Mouse (Mus musculus) c-Kit-positive CD71-negative TER-119-negative erythroid progenitor cells, embryonic 14.5 days (primary cell): Measurements from ENCODE around the gene Spef1.

Source experiments
- DNase-seq: peaks from one replicate; pipeline ENCODE4 v3.0.0-alpha.2; 2013; ENCODE audit warnings: low read depth

Gene Spef1

GRCm38 (mm10) chr2:131172322-131172721 lies 14.8 kb downstream of the Spef1 start:
- DNase-seq, result no peak

- DNase-seq, result no peak
These were observed 15.5 kb downstream of the Spef1 start for GRCm38 (mm10) chr2:131171401-131172104.

- DNase-seq, result no peak
These were observed 16.1 kb downstream of the Spef1 start for GRCm38 (mm10) chr2:131170936-131171335.

- no peak for DNase-seq
These were observed 18.2 kb downstream of the Spef1 start for GRCm38 (mm10) chr2:131168914-131169313.

- DNase-seq, result no peak
These were observed 19.1 kb downstream of the Spef1 start for GRCm38 (mm10) chr2:131167984-131168383.

- no peak for DNase-seq
These were observed 20.9 kb downstream of the Spef1 start for GRCm38 (mm10) chr2:131166172-131166571.

GRCm38 (mm10) chr2:131163924-131164323 lies 23.2 kb downstream of the Spef1 start:
- DNase-seq, result no peak

- DNase-seq, result no peak
These were observed 26.4 kb downstream of the Spef1 start for GRCm38 (mm10) chr2:131160671-131161111.

GRCm38 (mm10) chr2:131159938-131160581 lies 27.0 kb downstream of the Spef1 start, which contains the start of gene 1700037H04Rik:
1700037H04Rik (minus strand) TSS chr2:131160081.
- DNase-seq, result peak; percentile 98

GRCm38 (mm10) chr2:131159491-131159910 lies 27.6 kb downstream of the Spef1 start:
- DNase-seq, result peak; percentile 37

- no peak for DNase-seq
These were observed 30.1 kb downstream of the Spef1 start for GRCm38 (mm10) chr2:131156987-131157386.

GRCm38 (mm10) chr2:131154036-131154435 lies 33.0 kb downstream of the Spef1 start:
- DNase-seq, result no peak

- no peak for DNase-seq
These were observed 34.8 kb downstream of the Spef1 start for GRCm38 (mm10) chr2:131152166-131152730.

- DNase-seq, result no peak
These were observed 37.9 kb downstream of the Spef1 start for GRCm38 (mm10) chr2:131149254-131149578.

GRCm38 (mm10) chr2:131148353-131149253 lies 38.5 kb downstream of the Spef1 start:
- DNase-seq, result no peak

GRCm38 (mm10) chr2:131147043-131147365 lies 40.1 kb downstream of the Spef1 start:
- DNase-seq, result no peak

GRCm38 (mm10) chr2:131146193-131147042 lies 40.7 kb downstream of the Spef1 start:
- DNase-seq, result no peak

GRCm38 (mm10) chr2:131145536-131145935 lies 41.5 kb downstream of the Spef1 start:
- DNase-seq, result no peak

GRCm38 (mm10) chr2:131145121-131145520 lies 42.0 kb downstream of the Spef1 start:
- no peak for DNase-seq

GRCm38 (mm10) chr2:131143007-131143780 lies 43.9 kb downstream of the Spef1 start:
- no peak for DNase-seq

GRCm38 (mm10) chr2:131142592-131142991 lies 44.5 kb downstream of the Spef1 start:
- DNase-seq, result no peak
